Mouse (Mus musculus) hindbrain, embryonic 11.5 days (tissue): ENCODE results near the gene Spock1. TPM values are rescaled to one million over a fixed set of nuclear protein-coding genes. Genes with fewer than 3 reads are reported as not detected.
"Not testable (repeated sequence)": the region's sequence is repeated elsewhere in the genome, so short reads cannot be mapped to it uniquely, and the experiment has no call there.

Source experiments
- ATAC-seq: fragments of 200-750 bp; cut with Nextera tagmentation; 2 replicates; pipeline ENCODE4 v1.8.0; 2017; ENCODE audit warnings: mild to moderate bottlenecking, moderate TSS enrichment, moderate library complexity; ENCODE audit not compliant: low FRiP score
- DNase-seq: peaks from one replicate; pipeline ENCODE4 v3.0.0-alpha.2; 2015; ENCODE audit warnings: low spot score
- H3K27ac ChIP-seq: fragments of 300-500 bp; sonication (generic); 2 replicates; pipeline ENCODE4 v1.5.1; 2014; ENCODE audit warnings: mild to moderate bottlenecking, low read depth, low read length
- H3K27me3 ChIP-seq: fragments of 300-500 bp; sonication (generic); 2 replicates; pipeline ENCODE4 v1.6.1; 2014; ENCODE audit warnings: mild to moderate bottlenecking, low read length, moderate library complexity, mixed read lengths; ENCODE audit not compliant: control insufficient read depth, insufficient read depth
- H3K36me3 ChIP-seq: fragments of 300-500 bp; sonication (generic); 2 replicates; pipeline ENCODE4 v1.6.1; 2014; ENCODE audit warnings: mild to moderate bottlenecking, low read length, moderate library complexity, mixed read lengths; ENCODE audit not compliant: control insufficient read depth, insufficient read depth
- H3K4me1 ChIP-seq: fragments of 300-500 bp; sonication (generic); replicated peaks from 2 replicates; pipeline ENCODE4 v1.6.1; 2014; ENCODE audit warnings: low read length, mixed read lengths; ENCODE audit not compliant: control insufficient read depth, insufficient read depth
- H3K4me2 ChIP-seq: fragments of 300-500 bp; sonication (generic); replicated peaks from 2 replicates; pipeline ENCODE4 v1.6.1; 2014; ENCODE audit warnings: mild to moderate bottlenecking, low read depth, low read length
- H3K4me3 ChIP-seq: fragments of 300-500 bp; sonication (generic); 2 replicates; pipeline ENCODE4 v1.5.1; 2014; ENCODE audit warnings: low read depth, low read length
- H3K9ac ChIP-seq: fragments of 300-500 bp; sonication (generic); 2 replicates; pipeline ENCODE4 v1.6.1; 2014; ENCODE audit warnings: low read depth, low read length
- H3K9me3 ChIP-seq: fragments of 300-500 bp; sonication (generic); 2 replicates; pipeline ENCODE4 v1.6.1; 2016; ENCODE audit warnings: low read length; ENCODE audit not compliant: control insufficient read depth
- WGBS: fragments of 180-500 bp; shearing (Covaris S2); extraction: QIAGEN DNeasy Blood & Tissue Kit; methylation state at CpG from one replicate; pipeline ENCODE4 v1.1.7; 2014; 5-methylcytosine and 5-hydroxymethylcytosine counted together
- polyA plus RNA-seq: library from polyadenylated mRNA; unstranded; fragments of >200 nt; fragmentation: Nextera tagmentation; extraction: Ambion mirVana; gene quantifications from 2 replicates; pipeline ENCODE4 v1.2.1, GENCODE M21; 2014

Gene Spock1
- polyA plus RNA-seq, 1 experiment from 2014 or later = 17.0 TPM

- H3K9me3 ChIP-seq, DNase-seq, ATAC-seq, H3K9ac ChIP-seq, H3K36me3 ChIP-seq, H3K4me3 ChIP-seq, H3K4me2 ChIP-seq, H3K27me3 ChIP-seq, H3K4me1 ChIP-seq: not testable (repeated sequence)
- WGBS = 85% methylated on average over 4 of the region's 4 CpGs
- H3K27ac ChIP-seq = peak overlapping the region; percentile 30; the same call in 1 of the 2 replicates
Observed at GRCm38 (mm10) chr13:57589338-57589914, 318.7 kb downstream of the Spock1 start.

DNA sequence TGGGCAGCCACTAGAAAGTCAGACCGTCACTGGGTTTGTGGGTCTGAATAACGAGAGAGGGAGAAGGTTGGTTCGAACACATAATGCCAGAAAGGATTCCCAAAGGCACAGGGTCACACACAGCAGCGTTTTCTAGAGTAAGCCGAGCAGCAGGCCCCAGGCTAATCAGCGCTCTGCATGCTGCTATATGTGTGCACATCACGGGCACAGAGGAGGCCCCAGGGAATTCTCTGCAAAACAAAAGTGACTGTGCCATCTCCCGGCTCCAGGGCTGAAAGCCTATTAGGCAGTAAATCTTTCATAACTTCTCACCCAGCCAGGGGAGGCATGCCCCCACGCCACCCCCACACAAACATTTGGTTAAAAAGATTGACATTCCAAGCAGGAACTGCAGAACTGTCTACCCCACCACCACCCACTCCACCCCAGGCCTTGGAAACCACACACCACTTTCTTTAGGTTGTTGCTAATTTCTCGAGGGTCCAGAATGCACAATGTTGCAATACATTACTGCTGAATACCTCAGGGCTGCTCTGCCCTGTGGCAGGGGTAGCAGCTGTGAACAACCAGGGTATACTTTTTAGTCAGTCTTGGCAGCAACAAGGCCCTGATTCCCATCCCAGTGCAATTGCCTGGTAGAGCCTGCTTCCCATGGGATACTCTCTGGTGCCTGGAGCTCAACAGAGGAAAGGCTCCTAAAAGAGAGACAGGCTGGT is 319.4 kb downstream of the Spock1 start:
- WGBS = 48% methylated on average over 10 of the region's 10 CpGs

DNA sequence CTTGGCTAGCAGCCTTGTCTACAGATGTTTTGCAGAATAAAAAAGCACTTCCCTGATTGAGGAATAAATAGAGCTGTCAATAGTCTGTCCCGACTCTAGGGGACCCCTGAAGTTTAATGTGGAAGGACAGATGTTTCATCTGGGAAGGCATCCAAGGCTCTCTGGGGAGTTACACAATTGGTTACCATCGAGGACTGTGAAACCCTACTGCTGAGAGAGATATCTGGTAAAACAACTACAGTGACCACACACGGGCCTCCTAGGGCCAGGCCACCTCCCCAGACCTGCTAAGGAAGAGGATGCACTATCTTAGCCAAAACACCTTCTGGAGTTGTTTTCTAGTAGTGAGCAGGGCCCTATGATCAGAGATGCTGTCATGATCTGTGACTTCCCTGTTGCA is 323.0 kb downstream of the Spock1 start:
- WGBS = 58% methylated on average over 3 of the region's 3 CpGs
- H3K27ac ChIP-seq = no peak overlapping the region
- no peaks in the 10 kb centered on the region; the same call in 1 of the 2 replicates for H3K4me1 ChIP-seq
- no peaks in the 10 kb centered on the region for H3K36me3 ChIP-seq
- DNase-seq (no peak), ATAC-seq (no peak)
- no peak overlapping the region for H3K4me3 ChIP-seq
- no peak overlapping the region for H3K4me2 ChIP-seq
- H3K9me3 ChIP-seq = no peaks in the 10 kb centered on the region
- no peak overlapping the region for H3K9ac ChIP-seq
- no peaks in the 10 kb centered on the region for H3K27me3 ChIP-seq

More for the DNA sequence above, 319.4 kb downstream of the Spock1 start:
- Histone ChIP-seq H3K27me3 (no peaks in the 10 kb centered on the region), H3K4me3 (no peak overlapping the region), H3K36me3 (no peaks in the 10 kb centered on the region), H3K27ac (peak overlapping the region; percentile 30; the same call in 1 of the 2 replicates), H3K9ac (no peak overlapping the region), H3K4me2 (no peak overlapping the region), H3K4me1 (no peaks in the 10 kb centered on the region; the same call in 1 of the 2 replicates), H3K9me3 (no peaks in the 10 kb centered on the region)
- DNase-seq = peak; percentile 33
- peak; percentile 66; the same call in 1 of the 2 replicates for ATAC-seq

- Histone ChIP-seq H3K27ac (no peak overlapping the region), H3K9me3 (no peaks in the 10 kb centered on the region), H3K4me2 (no peak overlapping the region), H3K4me3 (no peak overlapping the region), H3K4me1 (no peaks in the 10 kb centered on the region), H3K9ac (no peak overlapping the region), H3K27me3 (no peaks in the 10 kb centered on the region), H3K36me3 (no peaks in the 10 kb centered on the region)
- WGBS = 83% methylated on average over 12 of the region's 12 CpGs
- no peak for DNase-seq
- no peak for ATAC-seq
Observed at GRCm38 (mm10) chr13:57582314-57582976, 325.7 kb downstream of the Spock1 start.

GRCm38 (mm10) chr13:57577541-57578244 is 330.4 kb downstream of the Spock1 start:
- DNase-seq = no peak
- H3K9me3 ChIP-seq = no peaks in the 10 kb centered on the region
- H3K27ac ChIP-seq = no peak overlapping the region
- H3K4me2 ChIP-seq = no peak overlapping the region
- H3K4me3 ChIP-seq = no peak overlapping the region
- no peak overlapping the region for H3K9ac ChIP-seq
- H3K27me3 ChIP-seq = no peaks in the 10 kb centered on the region
- no peaks in the 10 kb centered on the region for H3K36me3 ChIP-seq
- no peak for ATAC-seq
- H3K4me1 ChIP-seq = no peaks in the 10 kb centered on the region
- WGBS = 93% methylated on average over 5 of the region's 5 CpGs

- H3K4me1 ChIP-seq = no peaks in the 10 kb centered on the region
- no peaks in the 10 kb centered on the region for H3K36me3 ChIP-seq
- H3K27me3 ChIP-seq = no peaks in the 10 kb centered on the region
- DNase-seq (no peak), ATAC-seq (no peak)
- H3K9ac ChIP-seq = no peak overlapping the region
- H3K4me2 ChIP-seq = no peak overlapping the region
- H3K4me3 ChIP-seq = no peak overlapping the region
- 36% methylated on average over 4 of the region's 4 CpGs for WGBS
- no peak overlapping the region for H3K27ac ChIP-seq
- H3K9me3 ChIP-seq = no peaks in the 10 kb centered on the region
Observed at GRCm38 (mm10) chr13:57573501-57573900, 334.6 kb downstream of the Spock1 start.

DNA sequence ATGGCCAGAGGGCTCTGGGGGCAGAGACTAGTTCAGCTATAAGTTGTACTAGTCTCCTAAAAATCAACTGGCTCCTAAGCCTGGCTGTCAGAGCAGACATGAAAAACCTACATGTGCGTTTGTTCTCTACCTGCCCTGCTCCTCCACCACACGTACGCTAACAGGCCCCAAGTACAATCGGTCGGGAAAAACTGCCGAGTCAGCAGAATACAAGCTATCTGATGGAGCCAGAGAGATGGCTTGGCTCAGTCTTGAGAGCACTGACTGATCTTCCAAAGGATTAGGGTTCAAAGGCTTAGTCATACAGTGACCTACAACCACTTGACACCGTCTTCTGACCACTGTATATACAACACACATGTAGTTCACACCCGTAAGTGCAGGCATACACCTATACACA is 339.7 kb downstream of the Spock1 start:
- H3K4me3 ChIP-seq = no peak overlapping the region
- H3K4me1 ChIP-seq = no peaks in the 10 kb centered on the region
- no peak overlapping the region for H3K9ac ChIP-seq
- H3K27me3 ChIP-seq = no peaks in the 10 kb centered on the region
- H3K9me3 ChIP-seq = no peaks in the 10 kb centered on the region
- no peak for ATAC-seq
- H3K4me2 ChIP-seq = no peak overlapping the region
- 88% methylated on average over 8 of the region's 8 CpGs for WGBS
- no peak for DNase-seq
- no peak overlapping the region for H3K27ac ChIP-seq
- H3K36me3 ChIP-seq = no peaks in the 10 kb centered on the region

GRCm38 (mm10) chr13:57555186-57555585 is 352.9 kb downstream of the Spock1 start:
- WGBS = 63% methylated on average over 4 of the region's 4 CpGs
- DNase-seq (no peak), ATAC-seq (no peak)
- no peak overlapping the region for H3K27ac ChIP-seq
- no peak overlapping the region for H3K4me2 ChIP-seq
- H3K9me3 ChIP-seq = no peaks in the 10 kb centered on the region
- H3K27me3 ChIP-seq = no peaks in the 10 kb centered on the region
- no peaks in the 10 kb centered on the region for H3K36me3 ChIP-seq
- no peak overlapping the region for H3K4me3 ChIP-seq
- no peaks in the 10 kb centered on the region for H3K4me1 ChIP-seq
- H3K9ac ChIP-seq = no peak overlapping the region
